1 mouse cellular context compared by ENCODE assay signal in genomic region chr6:126940451-126940850, GRCm38 (mm10).
TF ChIP-seq lines count a peak whose summit lies in the region.

No protein-coding gene starts in this region.

TF ChIP-seq in CH12.LX, 34 proteins besides CTCF, POLR2A, EP300 and RAD21 (continued from another document):
- TF ChIP-seq NRF1 (IDR thresholded peaks at IDR 0.05; ENCODE audit: low read depth, low read length): no peak
